Mouse (Mus musculus) midbrain, postnatal 0 days (tissue): ENCODE results near the gene Msx3. TPM values are rescaled to one million over a fixed set of nuclear protein-coding genes. Genes with fewer than 3 reads are reported as not detected.
A peak's percentile ranks its signal among the peaks of the same experiment; 100 is the strongest.

Experiments used
- ATAC-seq: fragments of 200-750 bp; cut with Nextera tagmentation; 2 replicates; pipeline ENCODE4 v1.8.0; 2017; ENCODE audit warnings: moderate number of reproducible peaks, mild to moderate bottlenecking, moderate TSS enrichment, moderate library complexity; ENCODE audit not compliant: low FRiP score
- DNase-seq: peaks from one replicate; pipeline ENCODE4 v3.0.0-alpha.2; 2015; ENCODE audit warnings: low spot score
- H3K27ac ChIP-seq: fragments of 300-500 bp; sonication (generic); 2 replicates; pipeline ENCODE4 v1.5.1; 2014; ENCODE audit warnings: low read depth, mild to moderate bottlenecking, low read length, mixed read lengths
- H3K27me3 ChIP-seq: fragments of 300-500 bp; sonication (generic); 2 replicates; pipeline ENCODE4 v1.6.1; 2014; ENCODE audit warnings: low read length, control low read depth, mixed read lengths; ENCODE audit not compliant: insufficient read depth
- H3K36me3 ChIP-seq: fragments of 300-500 bp; sonication (generic); 2 replicates; pipeline ENCODE4 v1.6.1; 2014; ENCODE audit warnings: low read length, control low read depth, mixed read lengths; ENCODE audit not compliant: insufficient read depth
- H3K4me1 ChIP-seq: fragments of 300-500 bp; sonication (generic); 2 replicates; pipeline ENCODE4 v1.6.1; 2014; ENCODE audit warnings: mild to moderate bottlenecking, control low read depth, antibody characterized with exemption, low read length, mixed read lengths; ENCODE audit not compliant: insufficient read depth
- H3K4me2 ChIP-seq: fragments of 300-500 bp; sonication (generic); 2 replicates; pipeline ENCODE4 v1.6.1; 2014; ENCODE audit warnings: low read depth, mild to moderate bottlenecking, low read length, mixed read lengths; ENCODE audit not compliant: poor library complexity, severe bottlenecking
- H3K4me3 ChIP-seq: fragments of 300-500 bp; sonication (generic); 2 replicates; pipeline ENCODE4 v1.5.1; 2014; ENCODE audit warnings: low read depth, mild to moderate bottlenecking, low read length, moderate library complexity
- H3K9ac ChIP-seq: fragments of 300-500 bp; sonication (generic); replicated peaks from 2 replicates; pipeline ENCODE4 v1.6.1; 2014; ENCODE audit warnings: mild to moderate bottlenecking, low read length, moderate library complexity, mixed read lengths; ENCODE audit not compliant: poor library complexity, severe bottlenecking
- H3K9me3 ChIP-seq: fragments of 300-500 bp; sonication (generic); 2 replicates; pipeline ENCODE4 v1.6.1; 2016; ENCODE audit warnings: low read length, control low read depth
- CTCF ChIP-seq: IDR thresholded peaks from 2 replicates; pipeline ENCODE4 v1.5.1; 2016; ENCODE audit warnings: antibody characterized with exemption, mild to moderate bottlenecking
- WGBS: fragments of 180-500 bp; shearing (Covaris S2); extraction: QIAGEN DNeasy Blood & Tissue Kit; methylation state at CpG from one replicate; pipeline ENCODE4 v1.1.7; 2014; 5-methylcytosine and 5-hydroxymethylcytosine counted together
- polyA plus RNA-seq: library from polyadenylated mRNA; unstranded; fragments of >200 nt; fragmentation: Nextera tagmentation; extraction: Ambion mirVana; gene quantifications from 2 replicates; pipeline ENCODE4 v1.2.1, GENCODE M21; 2015
- total RNA-seq: library from RNA; depleted of rRNA; stranded (reverse); fragments of >200 nt; gene quantifications from 2 replicates; pipeline ENCODE4 v1.2.3, GENCODE M21; 2014

The Msx3 gene
- total and polyA plus RNA-seq, 2 experiments from 2014 or later: 0.10 to 0.16 TPM

- H3K4me2 ChIP-seq: no peak overlapping the region
- H3K9me3 ChIP-seq: no peaks in the 10 kb centered on the region
- no peaks in the 10 kb centered on the region for H3K27me3 ChIP-seq
- H3K4me1 ChIP-seq: no peaks in the 10 kb centered on the region
- no peak overlapping the region for H3K9ac ChIP-seq
- H3K36me3 ChIP-seq: no peaks in the 10 kb centered on the region
- H3K4me3 ChIP-seq: no peak overlapping the region
- WGBS: 70% methylated on average over 10 of the region's 10 CpGs
- DNase-seq: no peak
- no peak for TF ChIP-seq CTCF
- no peak for ATAC-seq
- H3K27ac ChIP-seq: no peak overlapping the region
Observed at GRCm38 (mm10) chr7:140090601-140091000, 41.7 kb upstream of the Msx3 start.

DNA sequence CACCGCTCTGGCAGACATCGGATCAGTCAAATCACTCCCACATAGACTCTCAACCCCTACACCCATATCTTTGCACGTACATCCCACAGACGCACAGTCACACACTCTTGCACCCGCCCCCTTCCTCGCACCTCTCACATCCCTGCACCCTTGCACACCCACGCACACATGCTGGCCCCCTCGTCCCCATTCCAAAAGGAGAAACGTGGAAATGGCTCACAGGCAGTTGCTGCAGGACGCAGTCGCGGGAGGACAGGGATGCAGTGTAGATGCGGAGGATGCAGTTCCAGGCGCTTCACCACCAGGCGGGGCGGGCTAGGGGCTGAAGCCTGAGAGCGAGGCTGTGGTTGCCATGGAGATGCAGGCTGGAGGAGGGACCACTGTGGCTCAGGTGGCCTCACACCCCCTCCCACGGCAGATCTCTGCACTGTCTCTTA lies 33.4 kb upstream of the Msx3 start, which contains the start of gene Caly:
TSS of gene Caly (minus strand) at position 307 of the 437 bp plus-strand sequence.
- Histone ChIP-seq H3K4me3 (peak within 1 kb of the TSS; percentile 44), H3K4me2 (peak within 1 kb of the TSS; percentile 71), H3K36me3 (no peaks in the 10 kb centered on the region), H3K9me3 (no peaks in the 10 kb centered on the region), H3K27me3 (no peaks in the 10 kb centered on the region; the same call in 1 of the 2 replicates), H3K9ac (peak within 1 kb of the TSS; percentile 69), H3K4me1 (peaks cover 7% of the 10 kb centered on the region; the same call in 1 of the 2 replicates), H3K27ac (peak within 1 kb of the TSS; percentile 84)
- peak; percentile 96 for DNase-seq
- peak; percentile 92 for TF ChIP-seq CTCF
- WGBS: 2% methylated on average over 18 of the region's 18 CpGs
- ATAC-seq: peak; percentile 90

DNA sequence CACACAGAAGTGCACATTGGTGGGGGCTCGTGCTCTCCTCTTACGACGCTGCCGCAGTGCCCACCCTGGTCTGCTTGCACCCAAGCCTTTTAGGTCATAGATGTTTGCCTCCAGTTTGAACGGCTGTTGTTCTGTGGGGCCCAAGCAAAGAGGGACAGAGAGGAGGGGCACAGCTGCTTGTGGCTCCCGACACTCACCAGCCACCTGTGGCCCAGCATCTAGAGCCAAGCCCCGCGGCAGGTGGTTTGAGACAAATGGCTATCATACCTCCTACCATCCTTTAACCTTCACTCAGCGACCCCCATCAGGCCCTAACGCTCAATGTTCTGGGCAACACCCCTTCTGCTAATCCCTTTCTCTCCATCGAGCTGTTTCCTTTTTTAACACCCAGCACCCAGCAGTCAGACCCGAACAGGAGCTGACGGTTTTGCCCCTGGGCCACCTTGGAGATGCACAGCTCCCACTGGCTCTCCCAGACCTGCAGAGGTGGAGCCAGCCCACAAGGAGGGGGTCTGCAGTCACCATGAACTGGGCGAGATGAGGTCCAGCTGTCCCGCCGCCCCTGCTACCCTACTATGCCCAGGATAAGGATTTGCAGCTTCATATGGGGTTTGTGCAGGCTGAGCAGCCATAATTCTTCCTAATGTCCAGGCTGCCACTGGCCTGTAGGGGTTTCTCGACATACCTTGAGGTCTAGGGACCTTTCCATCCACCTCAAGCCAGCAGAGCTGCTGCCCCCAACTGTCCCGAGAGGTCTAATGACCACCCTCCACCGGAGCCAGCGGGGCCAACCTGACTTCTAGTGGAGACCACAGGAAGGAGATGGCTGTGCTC lies 32.7 kb upstream of the Msx3 start:
- peak overlapping the region; percentile 44 for H3K4me3 ChIP-seq
- H3K27me3 ChIP-seq: no peaks in the 10 kb centered on the region; the same call in 1 of the 2 replicates
- DNase-seq: peak; percentile 62

DNA sequence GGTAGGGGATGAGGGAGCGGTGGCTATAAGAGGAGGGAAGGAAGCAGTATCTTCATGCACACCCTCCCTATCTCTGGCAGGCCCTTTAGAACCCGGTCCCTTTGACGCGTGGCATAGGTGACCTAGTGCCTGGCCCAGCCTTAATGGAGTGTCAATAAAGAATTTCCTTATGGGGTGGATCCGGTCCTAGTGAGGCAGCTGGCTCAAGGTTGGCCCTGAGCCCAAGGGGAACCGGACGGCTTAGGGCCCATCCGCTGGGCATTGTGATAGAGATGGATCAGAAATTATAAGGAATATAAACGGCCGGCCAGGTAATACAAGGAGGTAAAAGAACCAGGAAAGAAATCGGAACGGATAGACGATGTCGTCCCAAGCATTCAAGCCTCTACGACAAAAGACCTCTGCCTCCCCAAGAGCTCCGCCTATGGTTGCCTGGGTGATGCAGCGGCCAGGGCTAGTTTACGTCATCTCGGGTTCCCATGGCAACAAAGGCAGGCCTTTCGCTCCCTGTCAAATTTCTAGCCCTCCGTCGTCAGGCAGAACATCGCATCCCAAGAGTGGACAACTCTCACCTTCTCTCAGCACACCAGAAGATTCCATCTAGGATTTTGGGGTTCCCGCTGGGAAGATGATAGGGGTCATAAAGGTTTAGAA lies 31.7 kb upstream of the Msx3 start:
- Histone ChIP-seq H3K4me1 (peaks cover 7% of the 10 kb centered on the region; the same call in 1 of the 2 replicates), H3K27me3 (no peaks in the 10 kb centered on the region; the same call in 1 of the 2 replicates), H3K4me3 (peak overlapping the region; percentile 44), H3K4me2 (peak overlapping the region; percentile 71), H3K36me3 (no peaks in the 10 kb centered on the region), H3K9ac (peak overlapping the region; percentile 69), H3K9me3 (no peaks in the 10 kb centered on the region), H3K27ac (peak overlapping the region; percentile 84)
- DNase-seq (peak; percentile 97), ATAC-seq (peak; percentile 76)
- TF ChIP-seq CTCF: peak; percentile 53
- 2% methylated on average over 24 of the region's 24 CpGs for WGBS

More for the DNA sequence above, 32.7 kb upstream of the Msx3 start:
- Histone ChIP-seq H3K36me3 (no peaks in the 10 kb centered on the region), H3K9ac (peak overlapping the region; percentile 69), H3K9me3 (no peaks in the 10 kb centered on the region), H3K27ac (peak overlapping the region; percentile 84), H3K4me2 (peak overlapping the region; percentile 71), H3K4me1 (peaks cover 7% of the 10 kb centered on the region; the same call in 1 of the 2 replicates)
- 4% methylated on average over 20 of the region's 20 CpGs for WGBS
- TF ChIP-seq CTCF: no peak
- peak; percentile 73 for ATAC-seq

- Histone ChIP-seq H3K4me1 (peaks cover 7% of the 10 kb centered on the region; the same call in 1 of the 2 replicates), H3K4me3 (no peak overlapping the region), H3K27me3 (no peaks in the 10 kb centered on the region; the same call in 1 of the 2 replicates), H3K4me2 (0 out of 2 replicates have a peak overlapping the region, but pooled peaks have one; percentile 71), H3K9me3 (no peaks in the 10 kb centered on the region), H3K36me3 (no peaks in the 10 kb centered on the region), H3K27ac (no peak overlapping the region), H3K9ac (no peak overlapping the region)
- peak; percentile 85 for DNase-seq
- WGBS: 9% methylated on average over 5 of the region's 5 CpGs
- TF ChIP-seq CTCF: peak; percentile 91
- ATAC-seq: no peak
Observed at GRCm38 (mm10) chr7:140078711-140079110, 29.8 kb upstream of the Msx3 start.
